Mouse (Mus musculus) liver, embryonic 15.5 days (tissue): Measurements from ENCODE around the gene Zfp292. TPM values are rescaled to one million over a fixed set of nuclear protein-coding genes. Genes with fewer than 3 reads are reported as not detected.

Experiments used
- ATAC-seq: fragments of 200-750 bp; cut with Nextera tagmentation; 2 replicates; pipeline ENCODE4 v1.8.0; 2017; ENCODE audit warnings: moderate number of reproducible peaks, mild to moderate bottlenecking, moderate library complexity; ENCODE audit not compliant: insufficient read depth
- H3K27ac ChIP-seq: fragments of 300-500 bp; sonication (generic); replicated peaks from 2 replicates; pipeline ENCODE4 v1.5.1; 2015; ENCODE audit warnings: mild to moderate bottlenecking, inconsistent platforms
- H3K27me3 ChIP-seq: fragments of 300-500 bp; sonication (generic); 2 replicates; pipeline ENCODE4 v1.6.1; 2015; ENCODE audit warnings: mild to moderate bottlenecking, inconsistent platforms
- H3K36me3 ChIP-seq: fragments of 300-500 bp; sonication (generic); replicated peaks from 2 replicates; pipeline ENCODE4 v1.6.1; 2015; ENCODE audit warnings: moderate library complexity, mild to moderate bottlenecking, inconsistent platforms
- H3K4me1 ChIP-seq: fragments of 300-500 bp; sonication (generic); replicated peaks from 2 replicates; pipeline ENCODE4 v1.6.1; 2015; ENCODE audit warnings: inconsistent platforms
- H3K4me2 ChIP-seq: fragments of 300-500 bp; sonication (generic); 2 replicates; pipeline ENCODE4 v1.6.1; 2015; ENCODE audit warnings: moderate library complexity, mild to moderate bottlenecking, inconsistent platforms
- H3K4me3 ChIP-seq: fragments of 300-500 bp; sonication (generic); replicated peaks from 2 replicates; pipeline ENCODE4 v1.5.1; 2015; ENCODE audit warnings: mild to moderate bottlenecking, inconsistent platforms
- H3K9ac ChIP-seq: fragments of 300-500 bp; sonication (generic); 2 replicates; pipeline ENCODE4 v1.6.1; 2015; ENCODE audit warnings: moderate library complexity, mild to moderate bottlenecking, inconsistent platforms
- H3K9me3 ChIP-seq: fragments of 300-500 bp; sonication (generic); replicated peaks from 2 replicates; pipeline ENCODE4 v1.6.1; 2016; ENCODE audit warnings: inconsistent platforms
- WGBS: fragments of 180-500 bp; shearing (Covaris S2); methylation state at CpG from one replicate; pipeline ENCODE4 v1.1.7; 2015; ENCODE audit warnings: mixed read lengths; ENCODE audit not compliant: insufficient replicate concordance; 5-methylcytosine and 5-hydroxymethylcytosine counted together
- polyA plus RNA-seq: library from polyadenylated mRNA; unstranded; fragments of >200 nt; fragmentation: Nextera tagmentation; extraction: Ambion mirVana; gene quantifications from 2 replicates; pipeline ENCODE4 v1.2.1, GENCODE M21; 2015

Zfp292 gene
- polyA plus RNA-seq, 1 experiment from 2014 or later, result 3.8 TPM

- Histone ChIP-seq H3K4me2 (no peak overlapping the region), H3K9me3 (no peaks in the 10 kb centered on the region), H3K4me1 (no peaks in the 10 kb centered on the region), H3K36me3 (peaks cover 10% of the 10 kb centered on the region; the same call in 1 of the 2 replicates), H3K9ac (no peak overlapping the region), H3K27me3 (no peaks in the 10 kb centered on the region), H3K4me3 (no peak overlapping the region), H3K27ac (no peak overlapping the region)
- 75% methylated on average over 2 of the region's 2 CpGs for WGBS
- no peak for ATAC-seq
These were observed 32.6 kb downstream of the Zfp292 start for GRCm38 (mm10) chr4:34850156-34850555.

GRCm38 (mm10) chr4:34847679-34848309 is 35.0 kb downstream of the Zfp292 start:
- 65% methylated on average over 6 of the region's 6 CpGs for whole genome bisulfite sequencing
- H3K27ac ChIP-seq, result no peak overlapping the region
- no peaks in the 10 kb centered on the region for H3K9me3 ChIP-seq
- H3K4me1 ChIP-seq, result peaks cover 12% of the 10 kb centered on the region
- no peak overlapping the region for H3K4me2 ChIP-seq
- no peak overlapping the region for H3K4me3 ChIP-seq
- no peak for ATAC-seq
- H3K9ac ChIP-seq, result no peak overlapping the region
- H3K27me3 ChIP-seq, result no peaks in the 10 kb centered on the region
- 0 out of 2 replicates have a peak, but pooled peaks cover 5% of the 10 kb centered on the region for H3K36me3 ChIP-seq

- peaks cover 3% of the 10 kb centered on the region; the same call in 1 of the 2 replicates for H3K36me3 ChIP-seq
- no peak overlapping the region for H3K27ac ChIP-seq
- H3K4me2 ChIP-seq, result no peak overlapping the region
- WGBS, result 76% methylated on average over 1 of the region's 1 CpGs
- H3K9ac ChIP-seq, result no peak overlapping the region
- peaks cover 12% of the 10 kb centered on the region for H3K4me1 ChIP-seq
- no peak overlapping the region for H3K4me3 ChIP-seq
- no peak for ATAC-seq
- H3K27me3 ChIP-seq, result no peaks in the 10 kb centered on the region
- no peaks in the 10 kb centered on the region for H3K9me3 ChIP-seq
These were observed 38.9 kb downstream of the Zfp292 start for GRCm38 (mm10) chr4:34843839-34844238.

GRCm38 (mm10) chr4:34842826-34843225 is 39.9 kb downstream of the Zfp292 start:
- ATAC-seq, result no peak

GRCm38 (mm10) chr4:34831496-34831895 is 51.3 kb downstream of the Zfp292 start:
- no peak for ATAC-seq
- Histone ChIP-seq H3K4me3 (no peak overlapping the region), H3K27ac (no peak overlapping the region), H3K9ac (no peak overlapping the region), H3K4me2 (no peak overlapping the region), H3K9me3 (no peaks in the 10 kb centered on the region), H3K27me3 (no peaks in the 10 kb centered on the region), H3K4me1 (no peaks in the 10 kb centered on the region), H3K36me3 (peaks cover 17% of the 10 kb centered on the region; the same call in 1 of the 2 replicates)
- 78% methylated on average over 4 of the region's 4 CpGs for WGBS

More at GRCm38 (mm10) chr4:34842826-34843225, 39.9 kb downstream of the Zfp292 start:
- Histone ChIP-seq H3K4me1 (peaks cover 12% of the 10 kb centered on the region), H3K9me3 (no peaks in the 10 kb centered on the region), H3K4me2 (no peak overlapping the region), H3K27ac (no peak overlapping the region), H3K4me3 (no peak overlapping the region), H3K27me3 (no peaks in the 10 kb centered on the region), H3K9ac (no peak overlapping the region), H3K36me3 (peaks cover 11% of the 10 kb centered on the region)
- 70% methylated on average over 3 of the region's 3 CpGs for WGBS

GRCm38 (mm10) chr4:34829456-34829855 is 53.3 kb downstream of the Zfp292 start:
- Histone ChIP-seq H3K9ac (no peak overlapping the region), H3K27ac (no peak overlapping the region), H3K4me3 (no peak overlapping the region), H3K27me3 (no peaks in the 10 kb centered on the region), H3K36me3 (peaks cover 2% of the 10 kb centered on the region; the same call in 1 of the 2 replicates), H3K9me3 (no peaks in the 10 kb centered on the region), H3K4me1 (no peaks in the 10 kb centered on the region), H3K4me2 (no peak overlapping the region)
- ATAC-seq, result no peak
- WGBS, result 94% methylated on average over 3 of the region's 3 CpGs

- Histone ChIP-seq H3K4me3 (no peak overlapping the region), H3K27me3 (no peaks in the 10 kb centered on the region), H3K4me2 (no peak overlapping the region), H3K36me3 (peaks cover 7% of the 10 kb centered on the region), H3K9me3 (no peaks in the 10 kb centered on the region), H3K27ac (no peak overlapping the region), H3K9ac (no peak overlapping the region), H3K4me1 (no peaks in the 10 kb centered on the region)
- 70% methylated on average over 1 of the region's 1 CpGs for whole genome bisulfite sequencing
- ATAC-seq, result no peak
These were observed 58.9 kb downstream of the Zfp292 start for GRCm38 (mm10) chr4:34823901-34824300.

GRCm38 (mm10) chr4:34819904-34820303 is 62.9 kb downstream of the Zfp292 start:
- no peak overlapping the region for H3K4me3 ChIP-seq
- no peak for ATAC-seq
- H3K36me3 ChIP-seq, result peaks cover 20% of the 10 kb centered on the region
- H3K4me1 ChIP-seq, result no peaks in the 10 kb centered on the region
- H3K27ac ChIP-seq, result no peak overlapping the region
- 83% methylated on average over 4 of the region's 4 CpGs for whole genome bisulfite sequencing
- no peaks in the 10 kb centered on the region for H3K27me3 ChIP-seq
- H3K9ac ChIP-seq, result no peak overlapping the region
- no peaks in the 10 kb centered on the region for H3K9me3 ChIP-seq
- no peak overlapping the region for H3K4me2 ChIP-seq

GRCm38 (mm10) chr4:34801166-34802034 is 81.4 kb downstream of the Zfp292 start:
- H3K9ac ChIP-seq, result no peak overlapping the region
- H3K4me2 ChIP-seq, result no peak overlapping the region
- no peaks in the 10 kb centered on the region for H3K9me3 ChIP-seq
- no peak overlapping the region for H3K4me3 ChIP-seq
- ATAC-seq, result no peak
- H3K27me3 ChIP-seq, result no peaks in the 10 kb centered on the region
- WGBS, result 74% methylated on average over 14 of the region's 14 CpGs
- no peaks in the 10 kb centered on the region for H3K4me1 ChIP-seq
- peaks cover 11% of the 10 kb centered on the region for H3K36me3 ChIP-seq
- H3K27ac ChIP-seq, result no peak overlapping the region

- no peak overlapping the region for H3K4me3 ChIP-seq
- H3K27me3 ChIP-seq, result no peaks in the 10 kb centered on the region
- no peaks in the 10 kb centered on the region for H3K36me3 ChIP-seq
- no peaks in the 10 kb centered on the region; the same call in 1 of the 2 replicates for H3K4me1 ChIP-seq
- WGBS, result 71% methylated on average over 2 of the region's 2 CpGs
- no peak for ATAC-seq
- no peak overlapping the region for H3K27ac ChIP-seq
- H3K4me2 ChIP-seq, result no peak overlapping the region
- no peaks in the 10 kb centered on the region for H3K9me3 ChIP-seq
- no peak overlapping the region for H3K9ac ChIP-seq
These were observed 84.8 kb downstream of the Zfp292 start for GRCm38 (mm10) chr4:34798005-34798404.

GRCm38 (mm10) chr4:34797294-34797983 is 85.3 kb downstream of the Zfp292 start:
- H3K27ac ChIP-seq, result no peak overlapping the region
- no peak overlapping the region for H3K4me2 ChIP-seq
- H3K4me1 ChIP-seq, result no peaks in the 10 kb centered on the region; the same call in 1 of the 2 replicates
- no peak overlapping the region for H3K4me3 ChIP-seq
- no peak for ATAC-seq
- no peaks in the 10 kb centered on the region for H3K9me3 ChIP-seq
- no peak overlapping the region for H3K9ac ChIP-seq
- H3K27me3 ChIP-seq, result no peaks in the 10 kb centered on the region
- WGBS, result 62% methylated on average over 8 of the region's 8 CpGs
- no peaks in the 10 kb centered on the region for H3K36me3 ChIP-seq
